ENCODE assay signal across 25 mouse cellular contexts in genomic region chr4:107720043-107720830, GRCm38 (mm10). TPM values are rescaled to one million over a fixed set of nuclear protein-coding genes. Genes with fewer than 3 reads are reported as not detected.
DNase-seq lines count a peak whose midpoint lies in the region; ATAC-seq and TF ChIP-seq lines count a peak whose summit lies in the region.
"Had no signal": no experiment of that assay in that cellular context is flagged by ENCODE, and none has a peak within 500 bp of the region (broad histone marks: within the 10 kb centered on the region; RNA-seq: fewer than 3 reads in every experiment).

No protein-coding gene starts in this region.

- ATAC-seq in activated CD4-positive, CD25-positive, alpha-beta regulatory T cell, adult 4 months, result peak; percentile 59
- 0 out of 2 replicates have a peak, but pooled peaks have one; percentile 15 for ATAC-seq in liver, postnatal 0 days
- ATAC-seq: forebrain, embryonic 13.5 days had no signal

- H3K4me2 ChIP-seq in CH12.LX (ENCODE audit: insufficient read depth, low read depth, poor library complexity, severe bottlenecking), result no peak overlapping the region; the same call in 1 of the 2 replicates
- H3K4me2 ChIP-seq in liver, postnatal 0 days (ENCODE audit: low read depth, low read length), result no peak overlapping the region
- H3K4me2 ChIP-seq: embryonic facial prominence, embryonic 12.5 days; forebrain, embryonic 13.5 days; heart, embryonic 15.5 days; limb, embryonic 12.5 days; lung, embryonic 14.5 days had no signal

- 49% methylated on average over 11 of the region's 11 CpGs for WGBS in liver, postnatal 0 days (ENCODE audit: insufficient replicate concordance)

- dilution Hi-C loops in CH12.LX (cut with MboI; ENCODE audit: extremely low pct_ligation_motif_present, extremely low pct_unique_long_range_greater_than_20kb, low sequenced_read_pairs), result no loop called here

- no peak for TF ChIP-seq CTCF in CH12.LX (conservative IDR thresholded peaks at IDR 0.05 in 1 of 2, IDR thresholded peaks at IDR 0.05 in 1 of 2; ENCODE audit: low read depth in 2 of 2, low read length in 2 of 2)
- TF ChIP-seq CTCF in liver, postnatal 0 days (IDR thresholded peaks at IDR 0.05; ENCODE audit: low read depth), result no peak

- peak overlapping the region in 1 of 3 experiments; percentile 2 for H3K4me3 ChIP-seq in CH12.LX (replicated peaks in 1 of 3; ENCODE audit: low read depth in 2 of 3, low read length in 2 of 3, poor library complexity in 1 of 3)
- no peak overlapping the region for H3K4me3 ChIP-seq in liver, postnatal 0 days (ENCODE audit: low read depth, low read length)
- H3K4me3 ChIP-seq: embryonic facial prominence, embryonic 12.5 days; erythroblast, embryonic 14.5 days; forebrain, embryonic 13.5 days; heart, adult 2 months; heart, embryonic 15.5 days; limb, embryonic 12.5 days; myocyte had no signal

- peaks cover 16 to 44% of the 10 kb centered on the region in 2 experiments for H3K4me1 ChIP-seq in CH12.LX (ENCODE audit: control insufficient read depth in 1 of 2, insufficient read depth in 2 of 2)
- peaks cover 14% of the 10 kb centered on the region; the same call in 1 of the 2 replicates for H3K4me1 ChIP-seq in liver, postnatal 0 days (ENCODE audit: insufficient read depth)
- H3K4me1 ChIP-seq: embryonic facial prominence, embryonic 12.5 days; heart, embryonic 15.5 days; limb, embryonic 12.5 days had no signal

- H3K9me3 ChIP-seq in CH12.LX (replicated peaks; ENCODE audit: low read length), result peaks cover 2% of the 10 kb centered on the region
- H3K9me3 ChIP-seq in liver, postnatal 0 days (ENCODE audit: low read length), result no peaks in the 10 kb centered on the region
- H3K9me3 ChIP-seq: embryonic facial prominence, embryonic 12.5 days; forebrain, embryonic 13.5 days; heart, embryonic 15.5 days; limb, embryonic 12.5 days had no signal

- DNase-seq in CH12.LX (ENCODE audit: extremely low read depth) (peak; percentile 57), liver (peak; percentile 9)
- no peak for DNase-seq in liver, postnatal 0 days
- DNase-seq in layer of hippocampus, postnatal 25 days (ENCODE audit: extremely low spot score in 1 of 2, low spot score in 1 of 2), result no peak
- DNase-seq in thymus, postnatal 10 days (ENCODE audit: low spot score in 2 of 2), result no peak
- no peak for DNase-seq in kidney, postnatal 25 days
- no peak for DNase-seq in kidney, postnatal 4 days
- DNase-seq: adrenal gland, postnatal 36 days; cerebellum, adult 8-10 months; gastrocnemius, postnatal 10 days; heart, adult 2 months; kidney, adult 8-10 months; kidney, postnatal 36 days; lung, embryonic 14.5 days; midbrain, embryonic 14.5 days had no signal

- no peak overlapping the region for H3K27ac ChIP-seq in CH12.LX (ENCODE audit: insufficient read depth, low read depth)
- no peak overlapping the region for H3K27ac ChIP-seq in liver, postnatal 0 days (ENCODE audit: low read depth)
- H3K27ac ChIP-seq: embryonic facial prominence, embryonic 12.5 days; forebrain, embryonic 13.5 days; heart, adult 2 months; heart, embryonic 15.5 days; limb, embryonic 12.5 days; macrophage had no signal

- H3K79me2 ChIP-seq in CH12.LX (replicated peaks; ENCODE audit: control insufficient read depth, extremely low read depth, insufficient read depth, poor library complexity, severe bottlenecking), result no peaks in the 10 kb centered on the region

- TF ChIP-seq RAD21 in CH12.LX (IDR thresholded peaks at IDR 0.05; ENCODE audit: low read depth, low read length), result no peak

- TF ChIP-seq POLR2A in CH12.LX (IDR thresholded peaks at IDR 0.05; ENCODE audit: low read depth, low read length), result no peak

- H3K36me3 ChIP-seq in CH12.LX (replicated peaks in 1 of 2; ENCODE audit: control insufficient read depth in 1 of 2, insufficient read depth in 1 of 2, low read length in 1 of 2), result no peaks in the 10 kb centered on the region
- H3K36me3 ChIP-seq in liver, postnatal 0 days (replicated peaks; ENCODE audit: insufficient read depth, low read length), result no peaks in the 10 kb centered on the region
- H3K36me3 ChIP-seq: embryonic facial prominence, embryonic 12.5 days; heart, embryonic 15.5 days; limb, embryonic 12.5 days had no signal

- H3K9ac ChIP-seq in CH12.LX (ENCODE audit: insufficient read depth, low read depth), result no peak overlapping the region
- no peak overlapping the region for H3K9ac ChIP-seq in liver, postnatal 0 days (replicated peaks)
- H3K9ac ChIP-seq: embryonic facial prominence, embryonic 12.5 days; forebrain, embryonic 13.5 days; heart, embryonic 15.5 days; limb, embryonic 12.5 days; lung, embryonic 14.5 days had no signal

- no peaks in the 10 kb centered on the region for H3K27me3 ChIP-seq in CH12.LX (replicated peaks)
- H3K27me3 ChIP-seq in liver, postnatal 0 days (ENCODE audit: insufficient read depth, low read length), result no peaks in the 10 kb centered on the region
- H3K27me3 ChIP-seq: embryonic facial prominence, embryonic 12.5 days; forebrain, embryonic 13.5 days had no signal

- in situ Hi-C loops in CH12.LX (cut with MboI; ENCODE audit: low pct_ligation_motif_present, low pct_unique_long_range_greater_than_20kb, low sequenced_read_pairs), result no loop called here

- peak; percentile 86 for TF ChIP-seq EP300 in CH12.LX (IDR thresholded peaks at IDR 0.05; ENCODE audit: low read length)
- peak; percentile 29; the same call in 1 of the 2 replicates for TF ChIP-seq EP300 in liver, postnatal 0 days (IDR thresholded peaks at IDR 0.05; ENCODE audit: low read depth)

TF ChIP-seq in CH12.LX, 34 proteins besides CTCF, POLR2A, EP300 and RAD21:
- peak; percentile 92 for TF ChIP-seq IRF4 (IDR thresholded peaks at IDR 0.05; ENCODE audit: low read depth, low read length)
- peak; percentile 24; the same call in 1 of the 2 replicates for TF ChIP-seq USF2 (conservative IDR thresholded peaks at IDR 0.05; ENCODE audit: low read depth, low read length)
- TF ChIP-seq MXI1 (IDR thresholded peaks at IDR 0.05; ENCODE audit: low read depth, low read length), result no peak
- TF ChIP-seq TCF12 (IDR thresholded peaks at IDR 0.05; ENCODE audit: low read depth, low read length), result peak; percentile 14; the same call in 1 of the 2 replicates
- TF ChIP-seq ZMIZ1 (IDR thresholded peaks at IDR 0.05; ENCODE audit: low read depth, low read length), result no peak
- TF ChIP-seq JUN (IDR thresholded peaks at IDR 0.05; ENCODE audit: insufficient read depth, low read depth, low read length), result peak; percentile 79
- TF ChIP-seq JUND (conservative IDR thresholded peaks at IDR 0.05; ENCODE audit: low read depth, low read length), result peak; percentile 86
- no peak for TF ChIP-seq SIN3A (IDR thresholded peaks at IDR 0.05; ENCODE audit: low read length)
- TF ChIP-seq RCOR1 (conservative IDR thresholded peaks at IDR 0.05; ENCODE audit: low read depth, low read length), result no peak
- peak; percentile 71 for TF ChIP-seq BHLHE40 (IDR thresholded peaks at IDR 0.05; ENCODE audit: low read depth, low read length)
- peak; percentile 91 for TF ChIP-seq MYC (IDR thresholded peaks at IDR 0.05; ENCODE audit: low read depth, low read length)
- TF ChIP-seq MAX (IDR thresholded peaks at IDR 0.05; ENCODE audit: low read length), result peak; percentile 76
- peak; percentile 15; the same call in 1 of the 2 replicates for TF ChIP-seq ETS1 (conservative IDR thresholded peaks at IDR 0.05; ENCODE audit: low read depth, low read length)
- TF ChIP-seq ZKSCAN1 (IDR thresholded peaks at IDR 0.05; ENCODE audit: borderline replicate concordance, low read depth, low read length), result no peak

RNA-seq across cellular contexts. Expression of gene Dmrtb1, which starts 36.2 kb away (rescaled TPM):
- not detected in 2 replicates for total RNA-seq in CH12.LX (2012; rRNA removed)
- total RNA-seq in CH12.LX (2014; rRNA removed), result not detected in 2 replicates
- not detected in 2 replicates for polyA plus RNA-seq in CH12.LX (2012; ENCODE audit: insufficient read length, low read depth)
- not detected for polyA plus RNA-seq in activated CD4-positive, CD25-positive, alpha-beta regulatory T cell, adult 4 months (2017; shearing (Covaris generic))
- not detected in 2 replicates for polyA plus RNA-seq in liver, postnatal 0 days (2015; fragmentation: Nextera tagmentation; extraction: Ambion mirVana)
- total RNA-seq in layer of hippocampus, postnatal 25 days (2021), result under 1 TPM; 0.28 to 0.62 TPM
- total RNA-seq: adrenal gland, postnatal 36 days; common myeloid progenitor, adult 5-6 weeks; gastrocnemius, postnatal 10 days; heart, adult 2 months; hematopoietic stem cell, adult 5-6 weeks had no signal
- polyA plus RNA-seq: heart, embryonic 15.5 days; lung, embryonic 14.5 days; macrophage; myocyte had no signal

Comparison
In these comparisons a context has a peak if more than half of its experiments do, and no peak if none do; other contexts are left out.
1. DNase-seq: peak in CH12.LX (single experiment) and liver (single experiment); none in liver, postnatal 0 days (single experiment), layer of hippocampus, postnatal 25 days (0 of 2), thymus, postnatal 10 days (0 of 2), kidney, postnatal 25 days (0 of 2) and kidney, postnatal 4 days (0 of 2).